In genomic region chr8:24215510-24216138, GRCm38 (mm10) we compare ENCODE assay signal across 17 mouse cellular contexts.
A peak's percentile ranks its signal among the peaks of the same experiment; 100 is the strongest.
DNase-seq lines count a peak whose midpoint lies in the region; ATAC-seq and TF ChIP-seq lines count a peak whose summit lies in the region.
"Had no signal": no experiment of that assay in that cellular context is flagged by ENCODE, and none has a peak within 500 bp of the region (broad histone marks: within the 10 kb centered on the region; RNA-seq: fewer than 3 reads in every experiment).

No protein-coding gene starts in this region.

- ATAC-seq in forebrain, embryonic 16.5 days = peak; percentile 49; the same call in 1 of the 2 replicates
- no peak for ATAC-seq in forebrain, embryonic 14.5 days
- no peak for ATAC-seq in hindbrain, postnatal 0 days

- H3K9ac ChIP-seq in forebrain, embryonic 16.5 days (replicated peaks; ENCODE audit: low read depth, low read length) = no peak overlapping the region
- no peak overlapping the region for H3K9ac ChIP-seq in forebrain, embryonic 14.5 days (ENCODE audit: low read length)
- no peak overlapping the region for H3K9ac ChIP-seq in hindbrain, postnatal 0 days (replicated peaks; ENCODE audit: low read length)
- H3K9ac ChIP-seq: hindbrain, embryonic 12.5 days; liver, embryonic 13.5 days; neural tube, embryonic 15.5 days had no signal

- no peaks in the 10 kb centered on the region for H3K27me3 ChIP-seq in forebrain, embryonic 16.5 days (replicated peaks; ENCODE audit: control insufficient read depth, insufficient read depth, low read length)
- no peaks in the 10 kb centered on the region for H3K27me3 ChIP-seq in forebrain, embryonic 14.5 days (replicated peaks; ENCODE audit: control insufficient read depth, insufficient read depth, low read length)
- H3K27me3 ChIP-seq in hindbrain, postnatal 0 days (ENCODE audit: insufficient read depth, low read length) = no peaks in the 10 kb centered on the region
- no peaks in the 10 kb centered on the region for H3K27me3 ChIP-seq in hindbrain, embryonic 10.5 days (ENCODE audit: insufficient read depth, poor library complexity, severe bottlenecking)
- H3K27me3 ChIP-seq: hindbrain, embryonic 12.5 days; liver, embryonic 13.5 days; neural tube, embryonic 15.5 days had no signal

- peaks cover 6% of the 10 kb centered on the region for H3K4me1 ChIP-seq in forebrain, embryonic 16.5 days (replicated peaks; ENCODE audit: control insufficient read depth, insufficient read depth, low read length)
- no peaks in the 10 kb centered on the region for H3K4me1 ChIP-seq in forebrain, embryonic 14.5 days (ENCODE audit: control insufficient read depth, insufficient read depth, low read length)
- H3K4me1 ChIP-seq in hindbrain, postnatal 0 days (ENCODE audit: insufficient read depth, low read length) = no peaks in the 10 kb centered on the region
- H3K4me1 ChIP-seq in hindbrain, embryonic 10.5 days (replicated peaks) = no peaks in the 10 kb centered on the region
- H3K4me1 ChIP-seq: hindbrain, embryonic 12.5 days; liver, embryonic 13.5 days had no signal

- 79% methylated on average over 9 of the region's 9 CpGs for WGBS in forebrain, embryonic 16.5 days
- WGBS in forebrain, embryonic 14.5 days = 87% methylated on average over 9 of the region's 9 CpGs
- WGBS in hindbrain, postnatal 0 days = 67% methylated on average over 9 of the region's 9 CpGs
- 84% methylated on average over 9 of the region's 9 CpGs for WGBS in hindbrain, embryonic 10.5 days

- H3K36me3 ChIP-seq in forebrain, embryonic 16.5 days (ENCODE audit: control insufficient read depth, insufficient read depth) = no peaks in the 10 kb centered on the region
- no peaks in the 10 kb centered on the region for H3K36me3 ChIP-seq in forebrain, embryonic 14.5 days (ENCODE audit: control insufficient read depth, insufficient read depth, low read length)
- no peaks in the 10 kb centered on the region for H3K36me3 ChIP-seq in hindbrain, postnatal 0 days (ENCODE audit: insufficient read depth, low read length)
- no peaks in the 10 kb centered on the region for H3K36me3 ChIP-seq in hindbrain, embryonic 10.5 days
- H3K36me3 ChIP-seq: hindbrain, embryonic 12.5 days; liver, embryonic 13.5 days; neural tube, embryonic 15.5 days had no signal

- no peak for DNase-seq in forebrain, embryonic 14.5 days (ENCODE audit: low spot score)
- no peak for DNase-seq in hindbrain, postnatal 0 days (ENCODE audit: low spot score)
- DNase-seq in hindbrain, embryonic 10.5 days (ENCODE audit: low spot score) = no peak
- DNase-seq in right cerebral cortex, postnatal 14 days = peak; percentile 20
- no peak for DNase-seq in right cerebral cortex, postnatal 36 days (ENCODE audit: low spot score in 2 of 2)
- DNase-seq in thymus, postnatal 4 days = peak; percentile 33
- DNase-seq in ovary, postnatal 10 days (ENCODE audit: low spot score) = no peak
- DNase-seq: adrenal gland, postnatal 36 days; cerebellum, adult 11 months; kidney, adult 8-10 months; left cerebral cortex, postnatal 4 days; liver, embryonic 13.5 days; lung, postnatal 4 days; midbrain, embryonic 14.5 days had no signal

- no peak for TF ChIP-seq CTCF in hindbrain, postnatal 0 days (IDR thresholded peaks at IDR 0.05; ENCODE audit: low read depth)

- peak overlapping the region; percentile 13; the same call in 1 of the 2 replicates for H3K27ac ChIP-seq in forebrain, embryonic 16.5 days (ENCODE audit: low read length)
- H3K27ac ChIP-seq in forebrain, embryonic 14.5 days (ENCODE audit: low read depth, low read length) = no peak overlapping the region
- peak overlapping the region; percentile 12; the same call in 1 of the 2 replicates for H3K27ac ChIP-seq in hindbrain, postnatal 0 days
- H3K27ac ChIP-seq in hindbrain, embryonic 10.5 days = no peak overlapping the region
- H3K27ac ChIP-seq: hindbrain, embryonic 12.5 days; liver, embryonic 13.5 days; neural tube, embryonic 15.5 days had no signal

- H3K9me3 ChIP-seq in forebrain, embryonic 16.5 days (ENCODE audit: control insufficient read depth, low read length) = no peaks in the 10 kb centered on the region
- H3K9me3 ChIP-seq in forebrain, embryonic 14.5 days (replicated peaks; ENCODE audit: control insufficient read depth, low read length) = no peaks in the 10 kb centered on the region
- H3K9me3 ChIP-seq in hindbrain, postnatal 0 days (ENCODE audit: low read length) = no peaks in the 10 kb centered on the region
- no peaks in the 10 kb centered on the region for H3K9me3 ChIP-seq in hindbrain, embryonic 10.5 days
- H3K9me3 ChIP-seq: hindbrain, embryonic 12.5 days; liver, embryonic 13.5 days; neural tube, embryonic 15.5 days had no signal

- H3K4me3 ChIP-seq in forebrain, embryonic 16.5 days (replicated peaks; ENCODE audit: low read length) = no peak overlapping the region
- no peak overlapping the region for H3K4me3 ChIP-seq in forebrain, embryonic 14.5 days (ENCODE audit: low read depth, low read length)
- H3K4me3 ChIP-seq in hindbrain, postnatal 0 days (ENCODE audit: low read length) = no peak overlapping the region
- H3K4me3 ChIP-seq in hindbrain, embryonic 10.5 days = no peak overlapping the region
- H3K4me3 ChIP-seq: hindbrain, embryonic 12.5 days; liver, embryonic 13.5 days; neural tube, embryonic 15.5 days had no signal

- no peak overlapping the region for H3K4me2 ChIP-seq in forebrain, embryonic 16.5 days (ENCODE audit: low read length)
- H3K4me2 ChIP-seq in forebrain, embryonic 14.5 days (ENCODE audit: low read length) = no peak overlapping the region
- H3K4me2 ChIP-seq in hindbrain, postnatal 0 days (ENCODE audit: low read depth, low read length) = no peak overlapping the region
- H3K4me2 ChIP-seq: hindbrain, embryonic 12.5 days; liver, embryonic 13.5 days; neural tube, embryonic 15.5 days had no signal

Comparison
In these comparisons a context has a peak if more than half of its experiments do, and no peak if none do; other contexts are left out.
1. H3K27ac ChIP-seq: peak in forebrain, embryonic 16.5 days (single experiment) and hindbrain, postnatal 0 days (single experiment); none in forebrain, embryonic 14.5 days (single experiment) and hindbrain, embryonic 10.5 days (single experiment).
2. DNase-seq: peak in right cerebral cortex, postnatal 14 days (single experiment) and thymus, postnatal 4 days (single experiment); none in forebrain, embryonic 14.5 days (single experiment), hindbrain, postnatal 0 days (single experiment), hindbrain, embryonic 10.5 days (single experiment), right cerebral cortex, postnatal 36 days (0 of 2) and ovary, postnatal 10 days (single experiment).